Mouse (Mus musculus): Measurements from ENCODE around the gene Med16. TPM values are rescaled to one million over a fixed set of nuclear protein-coding genes. Genes with fewer than 3 reads are reported as not detected.

Med16 gene
- polyA plus RNA-seq, 1 experiment from 2014 or later = 56.6 TPM

GRCm38 (mm10) chr10:79856704-79857451 is 51.8 kb downstream of the Med16 start:
- Histone ChIP-seq H3K36me3 (ENCODE audit: control insufficient read depth, insufficient read depth, low read length) (peaks cover 27% of the 10 kb centered on the region), H3K9ac (ENCODE audit: low read depth, low read length) (peak overlapping the region; percentile 95), H3K27ac (ENCODE audit: low read length) (no peak overlapping the region; the same call in 1 of the 2 replicates), H3K9me3 (replicated peaks; ENCODE audit: control insufficient read depth, low read length, poor library complexity, severe bottlenecking) (no peaks in the 10 kb centered on the region), H3K4me3 (ENCODE audit: low read depth, low read length) (peak overlapping the region; percentile 83), H3K4me1 (ENCODE audit: control insufficient read depth, insufficient read depth, low read length) (peaks cover 47% of the 10 kb centered on the region), H3K27me3 (ENCODE audit: control insufficient read depth, insufficient read depth, low read depth, low read length) (no peaks in the 10 kb centered on the region), H3K4me2 (ENCODE audit: low read length) (peak overlapping the region; percentile 98)
- WGBS = 56% methylated on average over 7 of the region's 7 CpGs
- no peak for ATAC-seq

- no peak for ATAC-seq
- Histone ChIP-seq H3K27ac (ENCODE audit: low read length) (no peak overlapping the region), H3K36me3 (ENCODE audit: control insufficient read depth, insufficient read depth, low read length) (peaks cover 22% of the 10 kb centered on the region), H3K9me3 (replicated peaks; ENCODE audit: control insufficient read depth, low read length, poor library complexity, severe bottlenecking) (no peaks in the 10 kb centered on the region), H3K4me1 (ENCODE audit: control insufficient read depth, insufficient read depth, low read length) (peaks cover 53% of the 10 kb centered on the region), H3K4me2 (ENCODE audit: low read length) (peak overlapping the region; percentile 98), H3K27me3 (ENCODE audit: control insufficient read depth, insufficient read depth, low read depth, low read length) (no peaks in the 10 kb centered on the region), H3K4me3 (ENCODE audit: low read depth, low read length) (peak overlapping the region; percentile 83), H3K9ac (ENCODE audit: low read depth, low read length) (peak overlapping the region; percentile 95)
- whole genome bisulfite sequencing = 42% methylated on average over 6 of the region's 6 CpGs
These were observed 52.4 kb downstream of the Med16 start for GRCm38 (mm10) chr10:79856280-79856679.

GRCm38 (mm10) chr10:79855558-79856184 is 53.1 kb downstream of the Med16 start:
- H3K27me3 ChIP-seq (ENCODE audit: control insufficient read depth, insufficient read depth, low read depth, low read length) = no peaks in the 10 kb centered on the region
- H3K4me3 ChIP-seq (ENCODE audit: low read depth, low read length) = peak overlapping the region; percentile 83
- H3K36me3 ChIP-seq (ENCODE audit: control insufficient read depth, insufficient read depth, low read length) = peaks cover 16% of the 10 kb centered on the region
- peak overlapping the region; percentile 98 for H3K4me2 ChIP-seq (ENCODE audit: low read length)
- peak overlapping the region; percentile 95 for H3K9ac ChIP-seq (ENCODE audit: low read depth, low read length)
- WGBS = 4% methylated on average over 10 of the region's 10 CpGs
- H3K4me1 ChIP-seq (ENCODE audit: control insufficient read depth, insufficient read depth, low read length) = peaks cover 55% of the 10 kb centered on the region
- H3K27ac ChIP-seq (ENCODE audit: low read length) = peak overlapping the region; percentile 100
- H3K9me3 ChIP-seq (replicated peaks; ENCODE audit: control insufficient read depth, low read length, poor library complexity, severe bottlenecking) = no peaks in the 10 kb centered on the region
- no peak for ATAC-seq

GRCm38 (mm10) chr10:79854801-79855541 is 53.8 kb downstream of the Med16 start:
- H3K4me3 ChIP-seq (ENCODE audit: low read depth, low read length) = peak overlapping the region; percentile 83
- peaks cover 9% of the 10 kb centered on the region for H3K36me3 ChIP-seq (ENCODE audit: control insufficient read depth, insufficient read depth, low read length)
- under 1% methylated on average over 76 of the region's 83 CpGs for WGBS
- no peaks in the 10 kb centered on the region for H3K9me3 ChIP-seq (replicated peaks; ENCODE audit: control insufficient read depth, low read length, poor library complexity, severe bottlenecking)
- peak overlapping the region; percentile 98 for H3K4me2 ChIP-seq (ENCODE audit: low read length)
- peak; percentile 44 for ATAC-seq
- peaks cover 55% of the 10 kb centered on the region for H3K4me1 ChIP-seq (ENCODE audit: control insufficient read depth, insufficient read depth, low read length)
- peak overlapping the region; percentile 95 for H3K9ac ChIP-seq (ENCODE audit: low read depth, low read length)
- peak overlapping the region; percentile 100 for H3K27ac ChIP-seq (ENCODE audit: low read length)
- H3K27me3 ChIP-seq (ENCODE audit: control insufficient read depth, insufficient read depth, low read depth, low read length) = no peaks in the 10 kb centered on the region

GRCm38 (mm10) chr10:79853860-79854795 is 54.6 kb downstream of the Med16 start, which contains the start of gene Ptbp1:
Ptbp1 (plus strand) TSS chr10:79854427.
- H3K4me3 ChIP-seq (ENCODE audit: low read depth, low read length) = peak within 1 kb of the TSS; percentile 83
- peak within 1 kb of the TSS; percentile 100 for H3K27ac ChIP-seq (ENCODE audit: low read length)
- peak within 1 kb of the TSS; percentile 98 for H3K4me2 ChIP-seq (ENCODE audit: low read length)
- peak; percentile 95 for ATAC-seq
- WGBS = under 1% methylated on average over 75 of the region's 75 CpGs
- H3K36me3 ChIP-seq (ENCODE audit: control insufficient read depth, insufficient read depth, low read length) = peaks cover under 1% of the 10 kb centered on the region
- no peaks in the 10 kb centered on the region for H3K27me3 ChIP-seq (ENCODE audit: control insufficient read depth, insufficient read depth, low read depth, low read length)
- peaks cover 55% of the 10 kb centered on the region for H3K4me1 ChIP-seq (ENCODE audit: control insufficient read depth, insufficient read depth, low read length)
- peak within 1 kb of the TSS; percentile 95 for H3K9ac ChIP-seq (ENCODE audit: low read depth, low read length)
- no peaks in the 10 kb centered on the region for H3K9me3 ChIP-seq (replicated peaks; ENCODE audit: control insufficient read depth, low read length, poor library complexity, severe bottlenecking)

- peak overlapping the region; percentile 96 for H3K27ac ChIP-seq (ENCODE audit: low read length)
- no peaks in the 10 kb centered on the region for H3K27me3 ChIP-seq (ENCODE audit: control insufficient read depth, insufficient read depth, low read depth, low read length)
- no peaks in the 10 kb centered on the region for H3K36me3 ChIP-seq (ENCODE audit: control insufficient read depth, insufficient read depth, low read length)
- H3K4me3 ChIP-seq (ENCODE audit: low read depth, low read length) = peak overlapping the region; percentile 83
- H3K9ac ChIP-seq (ENCODE audit: low read depth, low read length) = peak overlapping the region; percentile 86
- peaks cover 52% of the 10 kb centered on the region for H3K4me1 ChIP-seq (ENCODE audit: control insufficient read depth, insufficient read depth, low read length)
- H3K9me3 ChIP-seq (replicated peaks; ENCODE audit: control insufficient read depth, low read length, poor library complexity, severe bottlenecking) = no peaks in the 10 kb centered on the region
- WGBS = 2% methylated on average over 15 of the region's 15 CpGs
- peak overlapping the region; percentile 91 for H3K4me2 ChIP-seq (ENCODE audit: low read length)
- peak; percentile 16; the same call in 1 of the 2 replicates for ATAC-seq
These were observed 55.3 kb downstream of the Med16 start for GRCm38 (mm10) chr10:79853392-79853791.

GRCm38 (mm10) chr10:79852827-79853226 is 55.9 kb downstream of the Med16 start:
- 12% methylated on average over 8 of the region's 8 CpGs for WGBS
- Histone ChIP-seq H3K9me3 (replicated peaks; ENCODE audit: control insufficient read depth, low read length, poor library complexity, severe bottlenecking) (no peaks in the 10 kb centered on the region), H3K36me3 (ENCODE audit: control insufficient read depth, insufficient read depth, low read length) (no peaks in the 10 kb centered on the region), H3K27ac (ENCODE audit: low read length) (peak overlapping the region; percentile 96), H3K27me3 (ENCODE audit: control insufficient read depth, insufficient read depth, low read depth, low read length) (no peaks in the 10 kb centered on the region), H3K4me1 (ENCODE audit: control insufficient read depth, insufficient read depth, low read length) (peaks cover 46% of the 10 kb centered on the region), H3K4me3 (ENCODE audit: low read depth, low read length) (peak overlapping the region; percentile 83), H3K9ac (ENCODE audit: low read depth, low read length) (peak overlapping the region; percentile 86), H3K4me2 (ENCODE audit: low read length) (peak overlapping the region; percentile 91)
- no peak for ATAC-seq

GRCm38 (mm10) chr10:79852107-79852789 is 56.5 kb downstream of the Med16 start:
- 58% methylated on average over 9 of the region's 9 CpGs for WGBS

More at GRCm38 (mm10) chr10:79852107-79852789, 56.5 kb downstream of the Med16 start:
- ATAC-seq = no peak
- Histone ChIP-seq H3K4me3 (ENCODE audit: low read depth, low read length) (peak overlapping the region; percentile 83; the same call in 1 of the 2 replicates), H3K36me3 (ENCODE audit: control insufficient read depth, insufficient read depth, low read length) (no peaks in the 10 kb centered on the region), H3K27ac (ENCODE audit: low read length) (peak overlapping the region; percentile 96), H3K9ac (ENCODE audit: low read depth, low read length) (peak overlapping the region; percentile 86), H3K4me1 (ENCODE audit: control insufficient read depth, insufficient read depth, low read length) (peaks cover 40% of the 10 kb centered on the region), H3K27me3 (ENCODE audit: control insufficient read depth, insufficient read depth, low read depth, low read length) (no peaks in the 10 kb centered on the region), H3K9me3 (replicated peaks; ENCODE audit: control insufficient read depth, low read length, poor library complexity, severe bottlenecking) (no peaks in the 10 kb centered on the region), H3K4me2 (ENCODE audit: low read length) (peak overlapping the region; percentile 91)
